Mouse (Mus musculus) B cell, adult 67 days (primary cell): ENCODE data around the gene Tnfsf13. TPM values are rescaled to one million over a fixed set of nuclear protein-coding genes. Genes with fewer than 3 reads are reported as not detected.

Experiments used
- total RNA-seq, 2 experiments: library from RNA; stranded (reverse); gene quantifications; 4 replicates each; pipeline ENCODE4 v1.2.4; 2023

The Tnfsf13 gene
- total RNA-seq, result not detected

DNA sequence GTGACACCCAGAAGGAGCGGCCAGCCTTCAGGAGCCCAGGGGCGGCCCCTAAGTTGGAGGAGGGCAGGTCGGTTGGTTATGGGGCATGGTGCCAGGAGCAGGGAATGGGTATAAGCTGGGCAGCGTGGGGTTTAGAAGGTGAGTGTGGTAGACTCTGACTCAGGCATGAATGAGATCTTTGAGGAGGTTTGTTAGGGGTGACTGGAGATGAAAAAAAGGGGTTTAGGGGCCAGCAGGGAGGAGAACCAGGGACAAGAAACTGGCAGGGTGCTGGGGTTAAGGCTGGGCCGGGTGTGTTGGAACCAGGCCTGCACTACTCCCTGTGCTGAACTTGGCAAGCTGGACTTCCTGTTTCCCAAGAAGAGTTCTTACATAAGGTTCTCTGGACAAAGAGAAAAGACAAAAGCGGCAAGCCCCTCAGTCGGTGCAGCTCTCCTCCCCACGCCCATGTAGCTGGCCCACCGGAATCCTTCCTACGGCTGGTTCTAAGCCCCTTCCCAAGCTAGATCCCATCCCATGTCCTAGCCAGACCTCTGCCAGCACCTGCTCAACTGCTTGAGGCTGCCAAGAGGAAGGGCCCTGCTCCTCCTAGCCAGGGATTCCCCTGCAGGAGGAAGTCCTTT, at the start of gene Tnfsf13:
Gene Tnfsf13, minus strand, starts transcription at position 259 of the 623 bp plus-strand sequence.

DNA sequence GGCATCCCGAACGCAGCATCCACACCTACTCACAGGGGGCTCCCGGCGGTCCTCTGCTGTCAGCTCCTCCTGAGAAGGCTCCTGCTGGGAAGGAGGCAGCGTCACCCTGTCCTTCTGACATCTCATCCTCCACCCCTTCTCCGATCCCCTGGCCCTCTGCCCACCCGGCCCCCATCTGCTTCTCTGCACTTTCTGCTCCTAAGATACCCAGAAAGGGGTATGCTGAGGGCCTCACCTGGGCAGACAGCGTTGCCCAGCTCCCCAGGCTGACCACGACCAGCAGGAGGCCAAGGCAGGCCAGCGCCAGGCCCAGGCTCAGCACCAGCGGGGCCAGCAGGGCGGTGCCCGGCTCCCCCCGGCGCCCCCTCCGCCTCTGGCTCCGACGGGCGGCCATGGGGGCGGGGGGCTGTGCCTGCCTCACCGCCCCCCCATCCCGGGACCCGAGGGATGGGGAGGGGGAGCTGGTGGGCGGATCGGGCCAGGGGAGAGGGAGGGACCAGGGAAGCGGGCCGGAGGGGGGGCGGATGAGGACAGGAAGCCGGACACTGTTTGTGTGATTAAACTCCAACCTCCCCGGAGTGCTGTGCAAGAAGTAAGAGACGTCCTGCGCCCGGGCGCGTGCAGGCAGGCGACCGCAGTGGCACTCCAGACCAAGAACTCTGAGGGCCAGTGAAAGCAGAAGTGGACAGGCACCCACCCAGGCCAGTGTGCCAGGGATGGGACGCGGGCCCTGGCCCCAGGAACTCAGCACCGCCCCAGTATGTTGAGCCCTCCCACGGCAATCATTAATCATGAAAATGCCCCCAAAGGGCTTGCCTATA, 10.0 kb upstream of the Tnfsf13 start, which contains the start of the genes Tnfsf12 and Tnfsfm13:
Gene Tnfsf12, minus strand, starts transcription at position 489 of the 821 bp plus-strand sequence.
Gene Tnfsfm13, minus strand, starts transcription at position 738 of the 821 bp plus-strand sequence.

DNA sequence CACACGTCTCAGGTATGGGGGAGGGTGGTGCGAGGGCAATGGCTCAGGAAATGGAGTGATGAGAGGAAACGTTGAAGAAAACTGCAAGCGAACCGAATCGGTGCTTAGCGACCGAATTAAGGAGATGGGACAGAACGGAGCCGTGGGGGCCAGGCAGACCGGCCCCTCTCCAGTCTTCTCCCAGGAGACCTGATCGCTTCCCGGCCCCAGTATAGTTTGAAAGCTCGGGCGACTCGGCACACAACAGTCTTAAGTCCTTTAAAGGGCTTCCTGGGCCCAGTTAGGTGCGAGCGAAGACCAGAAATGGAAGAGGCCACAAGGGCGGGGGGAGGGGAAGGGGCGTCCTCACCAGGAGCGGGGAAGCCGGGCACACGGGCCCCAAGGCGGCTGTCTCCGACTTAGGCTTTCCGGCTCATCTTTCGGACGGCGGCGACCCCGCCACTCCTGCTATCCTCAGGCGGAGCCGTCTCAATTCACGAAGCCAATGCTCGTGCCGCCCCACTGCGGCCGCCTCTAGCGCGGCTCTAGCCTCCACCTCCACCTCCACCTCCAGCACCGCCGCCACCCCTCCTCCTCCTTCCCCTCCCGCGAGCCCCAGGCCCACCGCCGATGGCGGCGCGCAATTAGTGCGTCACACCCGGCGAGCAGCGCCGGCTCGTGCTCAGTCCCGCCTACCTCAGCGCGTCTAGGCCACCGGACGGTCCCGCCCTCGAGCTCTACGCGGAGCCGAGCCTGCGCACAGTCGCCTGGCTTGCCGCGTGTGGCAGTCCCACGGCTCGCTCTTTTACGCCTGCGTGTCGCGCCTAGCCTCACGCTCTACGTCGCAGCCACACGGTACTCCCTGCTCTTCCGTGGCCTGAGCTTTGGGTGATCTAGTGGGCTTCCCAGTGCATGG, 4.0 kb downstream of the Tnfsf13 start, which contains the start of gene Senp3:
Gene Senp3, minus strand, starts transcription at position 771 of the 895 bp plus-strand sequence.

DNA sequence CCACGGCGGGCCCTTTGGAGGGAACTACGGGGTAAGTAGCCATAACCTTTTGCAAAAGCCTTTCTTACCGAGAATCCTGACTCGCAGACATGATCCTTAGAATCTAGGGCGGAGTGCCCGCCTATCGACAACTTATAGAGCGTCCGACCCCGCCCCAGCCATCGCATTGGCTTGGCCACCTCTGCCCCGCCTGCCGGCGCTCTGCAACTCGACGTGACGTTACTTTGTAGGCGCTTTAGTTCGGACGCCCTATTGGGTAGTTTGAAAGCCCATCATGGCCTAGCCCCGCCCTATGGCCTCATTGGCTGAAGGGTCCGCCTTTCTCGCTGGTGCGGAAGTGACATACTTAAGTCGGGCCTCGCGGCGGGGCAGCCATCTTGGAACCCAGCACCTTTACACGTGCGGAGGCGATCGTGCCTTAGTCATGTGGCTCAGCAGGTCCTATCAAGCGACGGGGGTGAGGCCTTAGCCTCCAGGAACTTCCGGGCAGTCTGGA, 13.3 kb downstream of the Tnfsf13 start, which contains the start of gene Eif4a1:
Gene Eif4a1, minus strand, starts transcription at position 213 of the 496 bp plus-strand sequence.

DNA sequence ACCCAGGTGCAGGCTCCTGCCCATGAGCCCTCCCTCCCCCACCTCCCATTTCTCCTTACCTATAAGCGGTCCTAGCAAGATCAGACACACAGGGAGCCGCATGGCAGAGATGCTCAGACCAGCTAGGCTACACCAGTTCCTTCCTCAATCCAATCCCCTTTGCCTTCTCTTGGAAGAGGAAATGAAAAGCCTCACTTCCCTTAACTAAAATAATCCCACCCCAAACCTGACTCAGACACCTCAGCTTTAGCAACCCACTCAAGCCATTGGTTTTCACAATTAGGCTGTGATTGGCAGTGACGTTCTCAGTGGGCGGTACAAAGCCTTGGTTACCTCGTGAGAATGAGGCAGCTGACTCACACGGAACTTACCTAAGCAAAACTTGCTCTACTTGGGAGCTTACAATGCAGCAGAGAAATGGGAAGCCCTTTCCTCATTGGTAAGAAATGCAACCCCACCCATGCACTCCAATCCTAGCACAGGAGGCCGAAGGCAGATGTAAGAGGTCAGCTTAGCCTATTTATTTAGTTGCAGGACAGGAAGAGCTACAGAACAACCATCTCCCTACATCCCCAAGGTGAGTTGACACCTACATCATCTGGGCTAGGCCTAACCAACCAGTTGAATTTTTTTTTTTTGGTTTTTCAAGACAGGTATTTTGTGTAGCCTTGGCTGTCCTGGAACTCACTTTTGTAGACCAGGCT, 19.5 kb downstream of the Tnfsf13 start, which contains the start of gene Cd68:
Gene Cd68, minus strand, starts transcription at position 193 of the 704 bp plus-strand sequence.

DNA sequence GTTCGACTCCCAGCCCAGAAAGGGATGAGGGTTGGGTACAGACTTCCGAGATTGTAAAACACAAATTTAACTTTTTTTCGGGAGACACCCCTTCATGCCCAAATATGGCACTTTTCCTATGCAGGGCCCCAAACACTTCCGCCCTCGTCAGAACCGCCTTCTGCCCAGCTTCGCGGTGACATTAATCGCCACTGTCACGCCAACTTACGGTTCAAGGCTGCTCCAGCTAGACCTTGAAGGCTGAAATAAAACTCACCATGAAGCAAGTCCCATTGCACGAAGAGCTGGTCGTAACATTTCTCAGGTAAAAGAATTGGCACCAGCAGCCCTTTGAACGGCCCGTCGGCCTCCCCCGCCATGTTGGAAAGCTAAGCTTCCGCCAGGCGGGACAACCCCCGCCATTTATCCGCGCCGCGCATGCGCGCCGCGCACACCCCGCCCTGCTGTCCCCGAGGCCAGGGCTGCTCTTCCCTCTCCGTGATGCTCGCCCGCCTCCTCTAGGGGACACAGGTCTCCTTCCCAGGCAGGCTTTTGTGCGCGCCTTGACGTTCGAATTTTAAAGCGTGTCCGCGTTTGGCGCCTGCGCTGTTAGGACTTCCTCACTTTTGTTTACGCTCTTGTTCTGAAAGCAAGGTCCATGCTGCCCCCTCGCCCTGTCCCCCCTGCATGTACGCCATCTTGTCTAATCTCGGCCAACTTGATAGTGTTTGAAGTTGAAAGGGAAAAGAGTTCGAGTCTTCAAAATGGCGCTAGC, 23.2 kb downstream of the Tnfsf13 start, which contains the start of gene Mpdu1:
Gene Mpdu1, minus strand, starts transcription at position 430 of the 754 bp plus-strand sequence.

DNA sequence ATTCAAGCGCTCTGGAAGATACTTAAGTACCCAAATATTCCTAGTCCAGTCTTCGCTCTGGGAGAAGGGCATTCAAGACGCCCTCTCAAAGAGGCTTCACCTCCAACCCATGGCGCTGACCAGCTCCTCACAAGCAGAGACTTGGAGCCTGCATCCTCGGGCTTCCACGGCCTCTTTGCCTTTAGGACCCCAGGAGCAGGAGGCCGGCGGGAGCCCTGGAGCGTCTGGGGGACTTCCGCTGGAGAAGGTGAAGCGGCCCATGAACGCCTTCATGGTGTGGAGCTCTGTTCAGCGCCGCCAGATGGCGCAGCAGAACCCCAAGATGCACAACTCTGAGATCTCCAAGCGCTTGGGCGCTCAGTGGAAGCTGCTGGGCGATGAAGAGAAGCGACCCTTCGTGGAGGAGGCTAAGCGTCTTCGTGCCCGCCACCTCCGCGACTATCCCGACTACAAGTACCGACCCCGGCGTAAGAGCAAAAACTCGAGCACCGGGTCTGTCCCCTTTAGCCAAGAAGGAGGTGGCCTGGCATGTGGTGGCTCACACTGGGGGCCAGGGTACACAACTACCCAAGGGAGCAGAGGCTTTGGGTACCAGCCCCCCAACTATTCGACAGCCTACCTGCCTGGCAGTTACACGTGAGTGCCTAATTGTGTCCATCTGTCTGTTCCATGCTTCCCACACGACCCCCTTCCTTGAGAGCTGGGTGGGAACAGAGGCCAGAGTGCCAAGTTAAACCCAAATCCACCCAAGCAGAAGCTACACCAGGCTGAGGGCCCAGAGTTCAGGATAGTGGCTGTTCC, 30.1 kb downstream of the Tnfsf13 start, which contains the start of gene Sox15:
Gene Sox15, plus strand, starts transcription at position 51 of the 801 bp plus-strand sequence.

Other genes starting within 250 kb of the Tnfsf13 start
- not detected for gene Dnah2, start 136.7 kb downstream of the Tnfsf13 start, total RNA-seq
- under 1 TPM; 0.61 to 0.95 TPM for gene Efnb3, start 125.6 kb downstream of the Tnfsf13 start, total RNA-seq
- gene Wrap53, start 105.5 kb downstream of the Tnfsf13 start, total RNA-seq, result 10 to 100 TPM; 13.8 to 15.2 TPM
- gene Trp53, start 105.4 kb downstream of the Tnfsf13 start, total RNA-seq, result 100 to 1,000 TPM; 143 TPM
- under 1 TPM in 1 of 2 experiments, not detected in 1; 0.75 TPM for gene Atp1b2, start 79.8 kb downstream of the Tnfsf13 start, total RNA-seq
- not detected for gene Shbg, start 67.9 kb downstream of the Tnfsf13 start, total RNA-seq
- gene Sat2, start 63.8 kb downstream of the Tnfsf13 start, total RNA-seq, result not detected
- 10 to 100 TPM; 88.3 to 96.6 TPM for gene Fxr2, start 52.8 kb downstream of the Tnfsf13 start, total RNA-seq
- gene Sox15, start 30.5 kb downstream of the Tnfsf13 start, total RNA-seq, result under 1 TPM in 1 of 2 experiments, not detected in 1; 0.92 TPM
- gene Mpdu1, start 23.1 kb downstream of the Tnfsf13 start, total RNA-seq, result 10 to 100 TPM; 60.2 to 64.5 TPM
- 10 to 100 TPM in 1 of 2 experiments, 1 to 10 TPM in 1; 7.9 to 12.1 TPM for gene Cd68, start 19.6 kb downstream of the Tnfsf13 start, total RNA-seq
- 100 to 1,000 TPM; 720 to 780 TPM for gene Eif4a1, start 13.4 kb downstream of the Tnfsf13 start, total RNA-seq
- gene Senp3, start 3.7 kb downstream of the Tnfsf13 start, total RNA-seq, result 100 to 1,000 TPM; 134 to 139 TPM
- gene Tnfsf12, start 10.1 kb upstream of the Tnfsf13 start, total RNA-seq, result not detected
- not detected for gene Tnfsfm13, start 10.3 kb upstream of the Tnfsf13 start, total RNA-seq
- 100 to 1,000 TPM; 254 to 255 TPM for gene Polr2a, start 72.9 kb upstream of the Tnfsf13 start, total RNA-seq
- not detected for gene Slc35g3, start 76.2 kb upstream of the Tnfsf13 start, total RNA-seq
- 10 to 100 TPM; 61.0 to 64.9 TPM for gene Zbtb4, start 80.1 kb upstream of the Tnfsf13 start, total RNA-seq
- 10 to 100 TPM; 10.5 to 13.5 TPM for gene Chrnb1, start 110.2 kb upstream of the Tnfsf13 start, total RNA-seq
- gene Fgf11, start 116.1 kb upstream of the Tnfsf13 start, total RNA-seq, result under 1 TPM in 1 of 2 experiments, not detected in 1; 0.44 TPM
- gene Tmem102, start 119.8 kb upstream of the Tnfsf13 start, total RNA-seq, result not detected
- not detected for gene Gm39566, start 129.5 kb upstream of the Tnfsf13 start, total RNA-seq
- not detected for gene Spem2, start 132.7 kb upstream of the Tnfsf13 start, total RNA-seq
- not detected for gene Spem1, start 136.4 kb upstream of the Tnfsf13 start, total RNA-seq
- gene Nlgn2, start 152.0 kb upstream of the Tnfsf13 start, total RNA-seq, result under 1 TPM; 0.12 to 0.41 TPM
- gene Tmem256, start 152.7 kb upstream of the Tnfsf13 start, total RNA-seq, result 10 to 100 TPM; 27.0 to 38.9 TPM
- 10 to 100 TPM; 10.4 to 14.7 TPM for gene Plscr3, start 160.6 kb upstream of the Tnfsf13 start, total RNA-seq
- not detected for gene Tnk1, start 172.9 kb upstream of the Tnfsf13 start, total RNA-seq
- not detected for gene Tmem95, start 192.2 kb upstream of the Tnfsf13 start, total RNA-seq
- 1 to 10 TPM; 2.7 to 3.2 TPM for gene Kctd11, start 195.6 kb upstream of the Tnfsf13 start, total RNA-seq
- 100 to 1,000 TPM; 518 to 555 TPM for gene Acap1, start 209.8 kb upstream of the Tnfsf13 start, total RNA-seq
- 1 to 10 TPM; 2.5 TPM for gene 2810408A11Rik, start 215.2 kb upstream of the Tnfsf13 start, total RNA-seq
- 10 to 100 TPM; 76.0 to 83.3 TPM for gene Neurl4, start 215.3 kb upstream of the Tnfsf13 start, total RNA-seq
- gene Gps2, start 228.1 kb upstream of the Tnfsf13 start, total RNA-seq, result 100 to 1,000 TPM; 148 to 150 TPM
- 100 to 1,000 TPM; 355 to 387 TPM for gene Eif5a, start 236.2 kb upstream of the Tnfsf13 start, total RNA-seq